Mouse (Mus musculus) G1E (cell line): ENCODE results near the gene Mgmt.

Experiments
- CTCF ChIP-seq: IDR thresholded peaks from 2 replicates; pipeline ENCODE4 v1.5.1; 2012; ENCODE audit warnings: low read depth, low read length, inconsistent platforms, mixed read lengths
- GATA2 ChIP-seq: IDR thresholded peaks from 2 replicates; pipeline ENCODE4 v1.6.1; 2012; ENCODE audit warnings: low read depth, low read length, inconsistent platforms, borderline replicate concordance
- TAL1 ChIP-seq: conservative IDR thresholded peaks from 2 replicates; pipeline ENCODE4 v1.6.1; 2012; ENCODE audit warnings: low read depth, low read length, inconsistent platforms, mixed read lengths

- no peak for TF ChIP-seq CTCF
- no peak for TF ChIP-seq GATA2
- no peak for TF ChIP-seq TAL1
Observed at GRCm38 (mm10) chr7:136880386-136880785, 14.0 kb upstream of the Mgmt start.
